Mouse (Mus musculus): ENCODE measurements around the gene Ccdc81.
A peak's percentile ranks its signal among the peaks of the same experiment; 100 is the strongest.

The Ccdc81 gene

DNA sequence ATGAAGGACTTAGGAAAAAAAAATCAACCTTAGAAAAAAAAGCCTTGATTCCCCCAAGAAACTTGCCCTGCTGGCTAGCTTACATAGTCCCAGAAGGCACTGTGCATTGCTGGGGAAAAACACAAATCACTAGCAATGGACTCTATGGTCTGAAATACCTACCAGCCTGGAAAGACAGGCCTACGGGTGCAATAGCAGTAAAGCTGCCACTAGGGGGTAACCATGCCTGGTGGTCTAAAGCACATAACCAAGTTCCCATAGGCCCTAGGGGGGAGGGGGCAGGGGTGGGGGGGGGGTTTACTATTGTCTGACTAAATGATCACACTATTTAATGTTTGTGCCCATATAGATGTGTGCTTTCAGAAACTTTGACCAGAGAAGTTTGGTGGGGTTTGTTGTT lies 38.7 kb downstream of the Ccdc81 start:
- DNase-seq (ENCODE audit: low spot score) = no peak

DNA sequence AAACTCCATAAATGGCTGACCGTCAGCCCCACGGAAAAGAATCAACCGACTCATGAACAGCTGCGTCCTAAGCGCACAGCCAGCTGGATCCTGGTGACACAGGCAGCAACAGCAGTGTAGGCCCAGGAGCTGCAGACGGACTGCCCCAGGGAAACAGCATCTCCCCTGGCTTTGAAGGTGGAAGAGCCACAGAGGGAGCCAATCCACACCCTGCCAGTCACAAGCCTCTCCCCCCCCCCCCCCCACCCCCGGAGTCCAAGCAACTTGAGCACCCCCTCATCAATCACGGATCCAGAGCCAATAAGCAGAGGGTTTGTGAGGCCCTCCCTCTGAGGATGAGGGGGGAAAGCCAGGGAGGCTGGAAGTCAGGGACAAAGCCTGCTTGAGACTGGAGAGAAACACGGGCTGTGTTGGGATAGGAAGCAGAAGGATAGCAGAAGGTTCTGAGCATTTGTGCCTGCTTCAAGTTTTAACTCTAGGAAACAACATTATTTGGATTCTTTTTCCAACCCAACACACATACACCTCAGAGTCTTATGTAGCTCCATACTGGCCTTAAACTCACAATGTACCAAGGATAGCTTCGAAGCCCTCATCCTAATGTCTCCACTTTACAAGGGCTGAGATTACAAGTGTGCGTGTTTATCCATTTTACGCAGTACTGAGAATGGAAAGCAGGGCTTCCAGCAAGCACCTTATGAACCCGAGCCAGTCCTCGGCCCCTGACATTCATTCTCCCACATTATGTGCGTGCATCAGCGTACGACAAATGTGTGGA lies 46.8 kb downstream of the Ccdc81 start:
- DNase-seq (ENCODE audit: low spot score) = no peak

DNA sequence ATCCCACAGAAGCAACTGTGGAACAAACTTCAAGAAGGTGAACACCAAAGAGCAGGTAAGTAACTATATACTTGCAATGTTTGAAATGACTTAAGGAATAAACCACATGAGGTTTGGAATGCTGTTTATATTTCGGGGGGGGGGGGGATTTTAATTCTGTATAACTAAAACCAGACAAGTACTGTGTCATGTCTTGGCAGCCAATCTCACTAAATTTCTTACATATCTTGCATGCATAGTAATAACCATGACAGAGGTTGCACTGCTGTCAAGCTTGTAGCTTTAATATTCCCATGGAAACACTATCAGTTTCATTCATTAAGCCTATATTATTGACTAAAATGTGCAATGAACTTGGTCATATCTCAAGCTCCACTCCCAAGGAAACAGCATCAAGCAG lies 48.2 kb downstream of the Ccdc81 start:
- DNase-seq (ENCODE audit: low spot score) = no peak

DNA sequence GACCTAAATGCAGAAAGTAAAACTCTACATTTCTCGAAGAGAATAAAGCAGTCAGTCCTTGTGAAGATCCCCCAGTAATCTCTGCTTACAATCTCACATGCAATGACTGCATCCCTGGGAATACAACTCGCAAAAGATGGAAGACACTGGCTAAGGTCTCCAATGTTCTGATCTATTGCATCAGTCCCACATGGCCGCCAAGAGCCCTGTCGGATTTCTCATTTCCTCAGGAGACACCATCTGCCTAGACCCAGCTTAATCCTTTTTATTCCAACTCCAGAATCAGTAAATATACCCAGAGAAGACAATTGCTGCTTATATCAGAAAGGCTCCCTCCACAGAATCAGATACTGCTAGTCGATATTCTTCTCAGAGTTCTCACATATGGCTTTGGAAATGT lies 50.3 kb downstream of the Ccdc81 start:
- no peak for DNase-seq (ENCODE audit: low spot score)

DNA sequence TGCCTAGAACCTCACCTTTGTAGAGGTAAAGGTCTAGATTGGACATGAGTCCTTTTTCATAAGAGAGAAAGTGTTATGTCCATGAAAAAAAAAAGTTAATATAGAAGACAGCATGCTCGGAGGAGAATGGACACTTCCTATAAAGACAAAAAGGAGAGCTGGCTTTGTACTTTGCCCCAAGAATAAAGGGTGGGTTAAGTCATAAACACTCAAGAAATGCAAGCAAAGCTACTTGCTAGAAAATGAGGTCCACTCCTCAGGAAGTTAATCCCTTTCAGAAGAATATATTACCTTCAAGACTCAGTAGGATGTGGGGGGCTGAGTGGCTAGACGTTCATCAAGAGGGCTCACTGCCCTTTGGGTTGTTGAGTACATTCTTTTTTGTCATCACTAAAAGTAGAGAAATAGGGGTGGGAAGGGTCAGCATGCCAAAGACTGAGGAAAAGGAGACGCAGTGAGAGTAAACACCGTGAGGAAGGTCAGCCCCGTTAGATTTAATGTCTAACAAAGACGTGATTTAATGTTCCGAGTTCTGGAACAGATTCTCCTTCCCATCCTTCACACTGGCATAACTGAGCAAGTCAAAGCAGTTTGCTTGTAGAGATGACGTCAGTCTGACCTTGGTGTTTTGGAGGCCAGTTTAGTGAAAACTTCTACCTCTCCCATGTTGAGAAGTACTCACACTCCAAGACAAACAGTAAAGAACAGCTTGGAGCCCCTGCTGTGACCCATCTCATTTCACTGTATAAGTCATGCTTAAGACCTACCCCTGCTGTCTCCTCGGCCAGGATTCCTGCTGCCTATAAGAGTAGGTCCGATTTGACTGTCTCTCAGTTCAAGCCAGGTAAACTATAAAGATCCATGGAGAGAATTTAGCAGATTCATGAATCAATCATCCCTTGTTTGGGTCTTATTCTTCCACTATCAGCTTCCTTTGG lies 51.0 kb downstream of the Ccdc81 start:
- no peak for DNase-seq (ENCODE audit: low spot score)

DNA sequence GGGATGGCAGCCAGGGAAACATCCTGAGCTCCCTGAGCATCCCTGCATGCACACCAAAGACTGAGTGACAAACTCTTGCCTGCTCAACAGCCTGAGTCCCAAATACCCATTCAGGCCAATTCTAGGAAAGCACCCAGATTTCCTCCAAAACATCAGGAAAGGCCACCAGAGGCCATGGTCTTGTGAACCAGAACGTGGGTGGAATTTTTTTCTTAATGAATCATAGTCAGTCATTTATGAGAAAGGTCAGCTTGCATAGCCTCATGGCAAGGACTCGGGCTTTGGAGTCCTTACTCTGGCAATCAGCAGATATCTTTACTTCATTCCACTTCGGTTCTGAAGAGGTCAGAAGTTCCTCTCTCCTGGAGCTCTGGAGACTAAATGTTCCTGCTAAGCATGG lies 52.9 kb downstream of the Ccdc81 start:
- no peak for DNase-seq (ENCODE audit: low spot score)

DNA sequence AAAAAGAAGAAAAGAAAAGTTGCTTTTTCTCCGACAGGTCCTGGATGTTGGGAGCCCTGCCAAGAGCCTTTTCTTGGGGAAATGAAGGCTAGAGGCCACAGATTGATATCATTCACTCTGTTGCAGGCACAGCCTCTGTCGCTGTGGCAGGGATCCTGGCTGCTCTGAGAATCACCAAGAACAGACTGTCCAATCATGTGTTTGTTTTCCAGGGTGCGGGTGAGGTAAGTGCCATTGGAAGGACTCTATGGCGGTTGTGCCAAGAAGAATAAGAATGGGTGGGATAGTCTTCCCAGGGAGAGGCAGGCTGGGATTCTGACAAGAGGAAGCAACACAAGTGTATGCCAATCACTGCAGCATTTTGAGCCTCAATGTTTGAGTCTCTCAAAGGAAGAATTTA lies 57.8 kb downstream of the Ccdc81 start:
- no peak for DNase-seq (ENCODE audit: low spot score)

DNA sequence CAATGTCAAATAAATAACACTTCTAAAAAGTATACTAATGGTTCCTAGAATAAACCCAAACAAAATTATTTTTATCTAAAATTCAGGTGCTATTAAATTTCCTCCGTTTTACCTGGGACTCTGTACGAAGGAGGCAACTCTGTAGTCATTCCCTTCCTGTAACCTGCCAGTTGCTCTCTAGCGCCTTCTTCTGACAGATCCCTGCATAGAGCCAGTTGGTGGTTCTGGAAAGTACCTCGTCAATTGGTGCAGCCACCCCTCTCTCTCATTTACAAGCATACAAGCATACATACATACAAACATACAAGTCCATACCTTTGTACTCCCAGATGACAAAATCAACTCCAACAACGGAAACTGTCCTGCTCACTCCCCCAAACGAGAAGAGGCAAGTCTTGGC lies 59.9 kb downstream of the Ccdc81 start:
- no peak for DNase-seq (ENCODE audit: low spot score)

DNA sequence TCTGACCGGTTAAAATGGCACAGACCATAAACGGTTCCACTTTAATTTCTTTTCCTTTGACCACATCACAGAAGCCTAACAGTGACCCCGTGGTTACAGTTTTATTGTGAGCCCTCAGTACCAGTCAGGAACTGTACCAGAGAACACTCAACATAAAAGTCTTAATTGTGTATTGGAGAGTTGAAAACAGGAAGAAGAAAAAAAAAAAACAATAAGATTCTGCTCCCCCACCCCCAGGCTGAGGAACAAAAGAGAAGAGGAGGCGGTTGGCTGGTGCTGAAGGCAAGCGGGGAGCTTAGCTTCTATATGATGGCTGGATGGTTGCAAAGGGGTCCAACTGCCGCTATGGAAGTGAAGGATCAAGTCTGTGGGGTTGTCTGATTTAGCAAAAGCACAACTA lies 60.3 kb downstream of the Ccdc81 start:
- no peak for DNase-seq (ENCODE audit: low spot score)

DNA sequence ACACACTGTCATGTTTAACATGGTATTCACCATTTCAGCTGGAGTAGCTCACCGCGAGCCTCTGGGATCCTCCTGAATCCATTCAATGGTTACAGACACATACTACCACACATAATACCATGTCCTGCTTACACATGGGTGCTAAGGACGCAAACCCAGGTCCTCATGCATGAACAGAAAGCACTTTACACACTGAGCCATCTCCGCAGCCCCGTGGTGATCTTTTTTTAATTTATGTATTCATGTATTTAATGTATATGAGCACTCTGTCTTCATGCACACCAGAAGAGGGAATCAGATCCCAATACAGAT lies 61.1 kb downstream of the Ccdc81 start:
- DNase-seq (ENCODE audit: low spot score) = no peak

DNA sequence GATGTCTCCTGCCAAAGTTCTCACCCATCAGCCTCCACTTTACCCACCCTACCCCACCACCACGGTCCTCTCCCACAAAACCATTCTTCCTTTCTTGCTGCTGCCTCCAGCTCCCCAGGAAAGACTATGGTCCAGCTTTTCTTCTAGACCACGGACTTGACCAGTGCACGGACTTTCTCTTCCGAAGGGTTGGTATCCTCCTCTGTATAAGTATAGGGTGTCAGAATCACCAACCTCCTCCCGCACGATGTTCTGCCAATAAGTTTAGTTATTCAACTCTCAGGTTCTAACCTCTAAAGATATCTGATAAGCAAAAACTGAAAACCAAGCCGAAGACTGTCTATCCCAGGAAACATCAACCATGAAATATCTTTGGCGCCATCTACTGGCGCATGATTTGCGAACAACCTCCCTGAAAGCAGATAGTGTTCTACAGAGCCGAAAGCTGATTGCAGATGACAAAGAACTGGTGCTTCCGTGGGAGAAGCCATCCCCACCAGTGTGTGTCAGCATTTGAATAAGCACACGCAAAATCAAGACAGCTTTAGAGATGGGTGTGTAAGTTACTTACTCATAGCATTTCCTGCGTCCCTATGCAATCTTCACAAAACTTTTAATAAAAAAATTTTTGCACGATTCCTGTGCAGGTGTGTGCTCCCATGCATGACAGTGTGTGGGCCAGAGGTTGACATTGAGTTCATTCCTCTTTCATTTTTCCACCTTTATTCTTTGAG lies 61.6 kb downstream of the Ccdc81 start:
- DNase-seq (ENCODE audit: low spot score) = peak; percentile 94

DNA sequence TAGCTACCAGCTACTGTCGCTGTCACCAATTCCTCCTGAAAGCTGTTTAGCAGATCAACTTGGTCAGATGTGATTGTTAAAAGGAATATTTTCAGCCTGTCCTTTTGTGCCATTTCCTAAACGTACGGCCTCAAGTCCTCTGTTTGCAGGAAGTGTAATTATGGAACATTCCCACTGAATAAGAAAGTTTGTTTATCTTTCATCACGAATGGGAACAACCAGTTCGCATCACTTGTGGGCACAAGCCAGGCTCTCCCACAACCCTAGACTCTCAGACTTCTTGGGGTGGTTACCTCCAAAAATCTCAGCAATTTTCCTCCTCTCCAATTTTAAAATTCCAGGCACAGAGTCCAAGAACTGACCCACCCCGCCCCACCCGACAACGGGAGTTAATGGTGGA lies 63.7 kb downstream of the Ccdc81 start:
- DNase-seq (ENCODE audit: low spot score) = no peak

DNA sequence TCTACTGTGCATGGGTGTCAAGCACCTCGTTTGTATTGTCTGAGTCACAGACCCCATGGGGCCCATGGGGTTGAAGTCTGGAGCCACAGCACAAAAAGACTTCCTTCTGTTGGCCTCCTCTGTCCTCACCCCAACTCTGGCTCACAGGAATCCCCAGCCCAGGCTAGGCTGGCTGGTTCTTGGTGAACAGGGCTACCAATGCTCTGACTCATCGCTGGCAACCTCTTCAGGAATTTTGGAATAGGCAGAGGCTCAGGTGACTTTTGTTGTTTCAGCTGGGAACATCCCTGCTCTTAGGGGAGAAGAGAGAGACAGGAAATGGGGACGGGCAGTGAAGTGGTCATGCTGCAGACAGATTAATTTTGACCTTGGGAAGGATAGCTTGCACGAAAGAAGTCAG lies 65.6 kb downstream of the Ccdc81 start:
- DNase-seq (ENCODE audit: low spot score) = no peak

DNA sequence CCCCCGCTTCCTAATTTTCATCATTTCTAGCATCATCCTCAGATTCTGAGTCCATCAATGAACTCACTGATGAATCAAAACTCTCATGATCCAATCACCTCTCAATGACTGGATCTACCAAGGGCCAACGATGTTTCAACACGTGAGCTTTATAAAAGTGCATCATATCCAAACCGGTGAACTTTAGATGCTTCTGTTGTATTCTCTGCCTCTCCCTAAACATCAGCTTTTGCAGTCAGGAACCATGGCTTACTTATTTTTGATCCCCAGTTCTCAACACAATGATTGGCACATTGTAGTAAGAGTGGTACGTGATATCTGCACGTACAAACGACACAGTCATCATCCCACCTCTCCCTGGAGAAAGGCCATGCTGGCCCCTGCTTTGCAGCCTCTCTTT lies 66.8 kb downstream of the Ccdc81 start:
- no peak for DNase-seq (ENCODE audit: low spot score)

DNA sequence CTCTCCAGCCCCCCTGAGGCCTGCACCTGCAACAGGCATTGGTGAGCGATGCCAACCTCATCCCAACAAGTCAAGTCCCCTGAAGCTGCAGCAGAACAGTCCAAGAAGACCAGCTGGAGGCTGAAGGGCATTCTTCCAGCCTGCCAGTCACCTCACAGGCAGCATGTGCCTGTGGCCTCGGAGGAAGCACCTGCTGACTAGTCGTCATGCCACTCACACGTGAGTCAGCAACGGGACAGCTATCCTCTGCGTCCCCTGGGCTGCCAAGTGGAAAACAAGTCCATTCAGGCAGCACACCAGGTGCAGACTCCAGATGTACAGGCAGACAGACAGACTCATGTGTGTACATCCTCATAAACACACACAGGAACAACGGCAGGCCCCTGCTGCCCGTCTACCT lies 67.9 kb downstream of the Ccdc81 start:
- DNase-seq (ENCODE audit: low spot score) = no peak

DNA sequence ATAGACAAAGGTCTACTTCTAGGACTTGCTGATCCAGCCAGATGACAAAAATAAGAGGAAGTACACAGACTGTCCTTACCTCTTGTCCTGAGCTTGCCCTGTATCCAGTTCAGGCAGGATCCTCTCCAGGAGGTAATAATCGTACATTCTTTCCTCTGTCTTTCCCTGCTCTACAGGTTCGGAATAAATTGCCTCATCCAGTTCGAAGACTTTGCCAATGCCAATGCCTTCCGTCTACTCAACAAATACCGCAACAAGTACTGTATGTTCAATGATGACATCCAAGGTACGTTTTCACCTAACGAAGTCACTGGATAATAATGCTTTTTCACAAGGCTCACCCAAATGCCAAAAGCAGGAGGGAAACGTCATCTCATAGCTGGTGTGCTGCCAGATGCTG lies 69.9 kb downstream of the Ccdc81 start:
- no peak for DNase-seq (ENCODE audit: low spot score)

DNA sequence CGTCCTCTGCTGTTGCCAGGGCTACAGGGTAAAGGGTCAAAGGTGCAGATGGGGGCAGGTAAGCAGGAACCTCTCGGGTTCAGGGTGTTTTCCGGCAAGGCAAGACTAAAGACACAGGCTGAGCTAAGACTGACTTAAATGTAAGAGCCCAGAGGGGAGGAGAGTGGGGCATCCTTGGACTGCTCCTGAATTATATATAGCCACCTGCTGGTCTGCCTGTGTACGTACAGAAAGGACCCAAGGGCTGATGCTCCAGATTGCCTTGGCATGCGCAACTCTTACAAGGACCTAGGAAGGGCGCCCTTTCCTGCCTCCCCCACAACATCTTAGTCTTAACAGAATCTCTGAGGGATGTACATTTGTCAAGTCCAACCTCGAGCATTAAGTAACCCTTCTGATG lies 74.2 kb downstream of the Ccdc81 start:
- DNase-seq (ENCODE audit: low spot score) = no peak

DNA sequence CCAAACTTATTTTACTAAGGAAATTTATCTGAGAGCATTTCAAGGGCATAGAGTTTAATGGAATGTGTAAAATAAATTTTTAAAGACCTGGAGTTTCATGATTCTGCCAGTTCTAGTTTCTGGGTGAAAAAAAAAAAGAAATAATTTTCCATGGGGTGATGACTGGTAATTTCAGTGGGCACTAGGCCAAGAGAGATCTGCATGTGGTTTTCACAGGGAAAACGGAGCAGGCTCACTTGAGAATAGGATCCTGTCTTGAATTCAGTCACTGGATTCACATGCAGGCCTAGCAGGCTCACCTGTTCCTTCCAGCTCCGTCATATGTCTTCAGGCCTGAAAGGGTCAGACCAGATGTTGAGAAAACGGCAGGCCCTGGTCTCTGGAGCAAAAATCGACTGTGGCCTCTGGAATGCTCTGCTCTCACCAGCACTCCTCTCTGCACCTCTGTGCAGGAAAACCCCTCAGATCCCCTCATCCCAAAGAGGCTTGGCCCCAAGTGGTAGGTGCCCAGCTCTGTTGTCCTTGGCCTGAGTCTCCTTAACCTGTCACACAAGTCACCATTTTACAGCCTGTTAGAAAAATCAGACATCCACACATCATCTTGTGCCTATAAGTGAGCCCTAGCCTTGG lies 74.9 kb downstream of the Ccdc81 start:
- no peak for DNase-seq (ENCODE audit: low spot score)

Measured in layer of hippocampus, adult 11-12 months (tissue).